Mouse (Mus musculus): ENCODE data around the gene Plcg1. TPM values are rescaled to one million over a fixed set of nuclear protein-coding genes. Genes with fewer than 3 reads are reported as not detected.

The Plcg1 gene
- polyA plus RNA-seq, 2 experiments = 56.8 to 131 TPM

DNA sequence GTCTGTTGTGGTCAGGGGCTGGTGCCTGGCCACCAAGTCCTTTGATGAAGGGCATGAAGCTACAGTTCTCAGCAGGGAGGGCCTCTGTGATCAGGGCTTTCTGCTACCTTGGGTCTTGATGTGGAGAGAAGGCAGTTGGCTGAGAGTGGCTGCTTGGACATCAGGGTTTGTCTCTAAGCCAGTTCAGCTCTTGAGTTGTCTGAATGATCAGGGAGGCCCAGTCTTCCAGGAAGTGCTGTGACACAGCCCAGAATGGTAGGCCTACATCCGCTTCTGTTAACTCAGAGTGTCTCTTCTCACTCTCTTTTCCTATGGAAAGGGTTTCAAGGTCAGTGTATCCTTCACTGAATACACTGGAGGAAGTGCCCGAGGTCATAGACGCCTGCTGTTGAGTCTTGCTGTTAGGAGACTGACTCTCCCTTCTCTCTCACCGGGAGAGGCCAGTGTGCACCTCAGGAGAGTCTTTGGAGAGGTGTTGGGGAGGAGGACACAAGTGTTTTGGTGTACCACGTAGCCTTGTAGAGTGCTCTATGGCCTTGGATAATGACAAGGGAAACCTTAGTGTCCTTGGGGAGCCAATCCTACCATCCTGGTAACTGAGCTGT, 4.7 kb downstream of the Plcg1 start:
- H3K4me1 ChIP-seq (ENCODE audit: control insufficient read depth, insufficient read depth, low read length) = peaks cover 32% of the 10 kb centered on the region

DNA sequence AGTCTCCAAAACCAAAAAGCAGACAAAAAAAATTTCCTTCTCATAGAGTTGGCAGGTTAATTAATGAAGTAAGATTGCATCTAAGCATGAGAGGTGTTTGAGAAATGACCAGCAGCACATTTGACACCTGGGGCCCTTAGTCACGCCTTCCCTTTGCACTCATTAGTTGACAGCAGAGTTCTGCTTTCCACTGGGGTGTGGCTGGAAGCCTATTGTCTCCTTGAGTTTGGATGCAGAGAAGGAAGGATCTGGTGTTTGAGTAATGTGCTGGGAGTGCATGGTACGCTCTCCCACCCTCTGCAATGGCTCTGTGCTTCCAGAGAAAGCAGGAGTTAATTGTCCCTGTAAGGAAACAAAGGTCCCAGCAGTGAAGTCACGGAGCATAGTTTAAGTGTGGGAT, 5.4 kb downstream of the Plcg1 start:
- WGBS = 86% methylated on average over 3 of the region's 3 CpGs
- peaks cover 58% of the 10 kb centered on the region for H3K36me3 ChIP-seq (ENCODE audit: control insufficient read depth, insufficient read depth, low read length)

More for the DNA sequence above, 4.7 kb downstream of the Plcg1 start:
- peaks cover 53% of the 10 kb centered on the region for H3K36me3 ChIP-seq (ENCODE audit: control insufficient read depth, insufficient read depth, low read length)
- WGBS = 89% methylated on average over 5 of the region's 5 CpGs
- no peak overlapping the region for H3K9ac ChIP-seq (ENCODE audit: low read depth, low read length, severe bottlenecking)
- DNase-seq (ENCODE audit: low spot score) (no peak), ATAC-seq (ENCODE audit: low FRiP score, low read depth) (no peak)
- H3K4me2 ChIP-seq (replicated peaks; ENCODE audit: low read depth, low read length, severe bottlenecking) = no peak overlapping the region
- H3K27me3 ChIP-seq (ENCODE audit: control insufficient read depth, insufficient read depth, low read length) = no peaks in the 10 kb centered on the region
- no peak overlapping the region for H3K27ac ChIP-seq (replicated peaks; ENCODE audit: low read depth, low read length)
- H3K4me3 ChIP-seq (replicated peaks; ENCODE audit: low read length) = no peak overlapping the region
- TF ChIP-seq POLR2A (IDR thresholded peaks at IDR 0.05; ENCODE audit: borderline replicate concordance, extremely low read depth, insufficient read depth, insufficient read length) = no peak
- no peaks in the 10 kb centered on the region for H3K9me3 ChIP-seq (ENCODE audit: control insufficient read depth, low read length)

DNA sequence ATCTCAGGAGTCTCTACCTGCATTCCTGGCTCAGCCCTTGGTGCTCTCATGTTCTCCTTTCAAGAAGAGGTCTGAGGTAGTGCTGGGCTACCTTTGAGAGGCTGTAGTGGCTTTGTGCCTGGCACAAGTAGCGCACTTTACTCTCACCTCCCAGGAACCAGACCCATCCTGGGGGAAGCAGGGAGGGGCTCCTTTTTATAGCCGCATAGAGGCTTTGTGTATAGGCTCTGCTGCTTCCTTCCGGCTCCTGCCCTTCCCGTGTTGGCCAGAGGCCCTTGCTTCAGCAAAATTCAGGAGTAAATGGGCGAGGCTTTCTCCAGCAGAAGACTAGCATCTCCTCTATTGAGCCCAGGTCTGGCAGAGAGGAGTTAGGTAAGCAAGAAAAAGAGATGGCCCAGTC, 7.3 kb downstream of the Plcg1 start:
- 44% methylated on average over 5 of the region's 5 CpGs for WGBS
- Histone ChIP-seq H3K36me3 (ENCODE audit: control insufficient read depth, insufficient read depth, low read length) (peaks cover 67% of the 10 kb centered on the region), H3K4me2 (replicated peaks; ENCODE audit: low read depth, low read length, severe bottlenecking) (no peak overlapping the region), H3K27me3 (ENCODE audit: control insufficient read depth, insufficient read depth, low read length) (no peaks in the 10 kb centered on the region), H3K4me1 (ENCODE audit: control insufficient read depth, insufficient read depth, low read length) (peaks cover 29% of the 10 kb centered on the region), H3K27ac (replicated peaks; ENCODE audit: low read depth, low read length) (no peak overlapping the region), H3K9ac (ENCODE audit: low read depth, low read length, severe bottlenecking) (no peak overlapping the region), H3K9me3 (ENCODE audit: control insufficient read depth, low read length) (no peaks in the 10 kb centered on the region), H3K4me3 (replicated peaks; ENCODE audit: low read length) (no peak overlapping the region)
- no peak for ATAC-seq (ENCODE audit: low FRiP score, low read depth)
- TF ChIP-seq POLR2A (IDR thresholded peaks at IDR 0.05; ENCODE audit: borderline replicate concordance, extremely low read depth, insufficient read depth, insufficient read length) = no peak
- no peak for DNase-seq (ENCODE audit: low spot score)

More for the DNA sequence above, 5.4 kb downstream of the Plcg1 start:
- DNase-seq (ENCODE audit: low spot score) (no peak), ATAC-seq (ENCODE audit: low FRiP score, low read depth) (no peak)
- no peak overlapping the region for H3K27ac ChIP-seq (replicated peaks; ENCODE audit: low read depth, low read length)
- no peaks in the 10 kb centered on the region for H3K27me3 ChIP-seq (ENCODE audit: control insufficient read depth, insufficient read depth, low read length)
- H3K4me1 ChIP-seq (ENCODE audit: control insufficient read depth, insufficient read depth, low read length) = peaks cover 38% of the 10 kb centered on the region
- no peak for TF ChIP-seq POLR2A (IDR thresholded peaks at IDR 0.05; ENCODE audit: borderline replicate concordance, extremely low read depth, insufficient read depth, insufficient read length)
- H3K9ac ChIP-seq (ENCODE audit: low read depth, low read length, severe bottlenecking) = no peak overlapping the region
- H3K9me3 ChIP-seq (ENCODE audit: control insufficient read depth, low read length) = no peaks in the 10 kb centered on the region
- H3K4me3 ChIP-seq (replicated peaks; ENCODE audit: low read length) = no peak overlapping the region
- H3K4me2 ChIP-seq (replicated peaks; ENCODE audit: low read depth, low read length, severe bottlenecking) = no peak overlapping the region

DNA sequence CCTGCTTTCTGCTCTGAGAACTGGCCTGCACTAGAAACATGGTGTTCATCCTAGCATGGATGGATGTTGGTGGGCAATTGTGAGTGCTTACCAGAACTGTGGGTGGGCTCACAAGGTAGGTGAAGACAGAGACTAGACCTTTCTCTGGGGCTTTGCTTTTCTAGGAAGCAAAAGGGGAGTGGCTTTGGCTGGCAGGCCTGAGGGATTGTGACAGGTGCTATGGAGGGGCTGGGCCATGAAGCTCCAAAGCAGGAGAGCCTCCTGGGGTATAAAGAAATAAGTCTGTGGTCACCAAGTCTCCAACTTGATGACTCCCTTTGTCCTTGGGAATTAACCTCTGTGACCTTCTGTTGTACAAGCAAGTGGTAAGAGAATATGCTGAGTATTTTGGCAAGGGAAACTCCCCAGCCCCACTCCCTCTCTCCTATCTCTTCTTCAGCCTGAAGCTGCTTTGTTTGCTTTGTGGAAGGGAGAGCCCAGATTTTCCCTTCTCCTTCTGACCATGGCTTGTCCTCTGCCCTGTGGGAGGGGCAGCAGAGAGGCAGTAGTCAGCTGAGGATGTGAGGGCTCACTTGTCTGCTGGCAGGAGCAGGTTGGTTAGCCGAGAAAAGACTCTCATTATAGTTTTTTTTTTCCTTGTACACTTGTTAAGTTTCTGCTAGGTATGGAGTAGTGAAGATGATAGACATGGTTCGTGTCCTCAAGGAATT, 8.7 kb downstream of the Plcg1 start:
- no peak for DNase-seq (ENCODE audit: low spot score)
- H3K27ac ChIP-seq (replicated peaks; ENCODE audit: low read depth, low read length) = no peak overlapping the region

DNA sequence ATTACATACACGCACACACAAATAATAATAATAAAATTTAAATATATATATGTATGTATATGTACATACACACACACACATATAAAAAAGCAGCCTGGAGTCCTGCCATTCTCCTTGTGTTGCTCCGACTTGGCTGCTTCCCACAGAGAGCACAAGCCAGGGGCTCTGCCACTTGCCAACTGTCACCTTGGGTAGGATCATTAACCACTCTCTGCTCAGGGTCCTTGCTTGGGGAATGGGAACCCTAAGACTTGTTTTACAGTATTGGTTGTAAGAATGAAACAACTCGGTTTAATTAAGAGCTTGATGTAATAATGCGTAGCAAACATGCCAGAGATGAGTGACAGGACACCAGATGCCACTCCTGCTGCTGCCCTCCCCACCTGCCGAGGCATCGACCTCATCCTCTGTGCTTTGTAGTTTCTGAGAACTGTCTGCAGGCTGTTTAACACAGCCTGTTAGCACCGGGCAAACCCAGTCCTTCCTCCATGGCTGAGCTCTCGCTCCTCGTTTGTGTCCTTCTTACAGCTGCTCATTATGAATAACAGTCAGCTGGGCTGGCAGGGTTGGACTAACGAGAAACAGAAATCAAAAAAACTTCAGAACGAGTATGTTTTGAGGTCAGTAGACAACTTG, 9.5 kb downstream of the Plcg1 start:
- TF ChIP-seq POLR2A (IDR thresholded peaks at IDR 0.05; ENCODE audit: borderline replicate concordance, extremely low read depth, insufficient read depth, insufficient read length) = no peak

More for the DNA sequence above, 8.7 kb downstream of the Plcg1 start:
- H3K9ac ChIP-seq (ENCODE audit: low read depth, low read length, severe bottlenecking) = no peak overlapping the region
- ATAC-seq (ENCODE audit: low FRiP score, low read depth) = no peak
- peaks cover 19% of the 10 kb centered on the region for H3K4me1 ChIP-seq (ENCODE audit: control insufficient read depth, insufficient read depth, low read length)
- peaks cover 61% of the 10 kb centered on the region for H3K36me3 ChIP-seq (ENCODE audit: control insufficient read depth, insufficient read depth, low read length)
- 75% methylated on average over 2 of the region's 2 CpGs for WGBS
- no peak overlapping the region for H3K4me3 ChIP-seq (replicated peaks; ENCODE audit: low read length)
- no peaks in the 10 kb centered on the region for H3K9me3 ChIP-seq (ENCODE audit: control insufficient read depth, low read length)
- no peak for TF ChIP-seq POLR2A (IDR thresholded peaks at IDR 0.05; ENCODE audit: borderline replicate concordance, extremely low read depth, insufficient read depth, insufficient read length)
- no peaks in the 10 kb centered on the region for H3K27me3 ChIP-seq (ENCODE audit: control insufficient read depth, insufficient read depth, low read length)
- no peak overlapping the region for H3K4me2 ChIP-seq (replicated peaks; ENCODE audit: low read depth, low read length, severe bottlenecking)

More for the DNA sequence above, 9.5 kb downstream of the Plcg1 start:
- Histone ChIP-seq H3K4me2 (replicated peaks; ENCODE audit: low read depth, low read length, severe bottlenecking) (no peak overlapping the region), H3K9ac (ENCODE audit: low read depth, low read length, severe bottlenecking) (0 out of 2 replicates have a peak overlapping the region, but pooled peaks have one; percentile 8), H3K27ac (replicated peaks; ENCODE audit: low read depth, low read length) (no peak overlapping the region), H3K4me3 (replicated peaks; ENCODE audit: low read length) (no peak overlapping the region), H3K27me3 (ENCODE audit: control insufficient read depth, insufficient read depth, low read length) (no peaks in the 10 kb centered on the region), H3K36me3 (ENCODE audit: control insufficient read depth, insufficient read depth, low read length) (peaks cover 59% of the 10 kb centered on the region), H3K4me1 (ENCODE audit: control insufficient read depth, insufficient read depth, low read length) (peaks cover 19% of the 10 kb centered on the region), H3K9me3 (ENCODE audit: control insufficient read depth, low read length) (no peaks in the 10 kb centered on the region)
- WGBS = 45% methylated on average over 11 of the region's 11 CpGs
- DNase-seq (ENCODE audit: low spot score) = no peak
- ATAC-seq (ENCODE audit: low FRiP score, low read depth) = no peak
